Mouse (Mus musculus): ENCODE results near the gene Dlat.

DNA sequence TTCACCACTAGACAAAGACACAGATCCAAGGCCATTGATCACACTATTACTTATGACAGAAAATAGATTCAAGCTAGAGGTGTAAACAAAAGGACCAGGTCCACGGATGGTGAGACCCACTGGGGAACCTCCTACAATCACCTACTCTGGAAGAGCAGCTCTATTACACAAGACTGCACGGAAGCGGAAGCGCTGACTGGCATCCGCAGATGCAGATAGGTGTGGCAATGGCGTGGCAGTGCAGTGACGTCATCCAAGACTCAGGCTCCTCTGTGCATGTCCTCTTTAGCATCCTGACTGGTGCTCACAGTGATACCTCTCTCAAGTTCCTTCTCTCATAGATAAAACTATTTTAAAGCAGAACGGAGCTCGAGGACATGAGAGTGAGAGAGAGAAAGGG lies 66.6 kb downstream of the Dlat start:
- TF ChIP-seq EP300 (IDR thresholded peaks at IDR 0.05; ENCODE audit: low read length) (no peak), MAFK (IDR thresholded peaks at IDR 0.05; ENCODE audit: insufficient replicate concordance, low read length) (no peak), CTCF (conservative IDR thresholded peaks at IDR 0.05 in 1 of 2, IDR thresholded peaks at IDR 0.05 in 1 of 2; ENCODE audit: low read depth in 2 of 2, low read length in 2 of 2) (no peak), RAD21 (IDR thresholded peaks at IDR 0.05; ENCODE audit: low read depth, low read length) (no peak), CHD1 (IDR thresholded peaks at IDR 0.05; ENCODE audit: low read depth, low read length) (no peak)

Measured in CH12.LX (cell line).